Mouse (Mus musculus): ENCODE results near the gene Cyp2u1. TPM values are rescaled to one million over a fixed set of nuclear protein-coding genes. Genes with fewer than 3 reads are reported as not detected.

Cyp2u1 gene
- polyA plus RNA-seq, 1 experiment from 2014 or later: 1.5 TPM

GRCm38 (mm10) chr3:131326637-131327036 is 23.6 kb upstream of the Cyp2u1 start:
- ATAC-seq (no peak), DNase-seq (ENCODE audit: low spot score) (no peak)
- no peak overlapping the region for H3K4me2 ChIP-seq (replicated peaks; ENCODE audit: low read depth, low read length)
- H3K4me1 ChIP-seq (ENCODE audit: insufficient read depth, low read depth, low read length): no peaks in the 10 kb centered on the region; the same call in 1 of the 2 replicates
- no peaks in the 10 kb centered on the region for H3K36me3 ChIP-seq (ENCODE audit: insufficient read depth, low read length)
- H3K9me3 ChIP-seq (ENCODE audit: low read length): no peaks in the 10 kb centered on the region
- no peak for TF ChIP-seq EP300 (IDR thresholded peaks at IDR 0.05)
- TF ChIP-seq CTCF (IDR thresholded peaks at IDR 0.05): no peak
- no peaks in the 10 kb centered on the region for H3K27me3 ChIP-seq (replicated peaks; ENCODE audit: insufficient read depth, low read length)
- H3K27ac ChIP-seq (ENCODE audit: low read length): no peak overlapping the region
- 89% methylated on average over 4 of the region's 4 CpGs for WGBS
- no peak overlapping the region for H3K4me3 ChIP-seq (ENCODE audit: low read depth, low read length)
- no peak overlapping the region for H3K9ac ChIP-seq (replicated peaks; ENCODE audit: low read depth)

GRCm38 (mm10) chr3:131322081-131322815 is 19.2 kb upstream of the Cyp2u1 start:
- Histone ChIP-seq H3K27ac (ENCODE audit: low read length) (no peak overlapping the region), H3K9ac (replicated peaks; ENCODE audit: low read depth) (no peak overlapping the region), H3K36me3 (ENCODE audit: insufficient read depth, low read length) (no peaks in the 10 kb centered on the region), H3K4me2 (replicated peaks; ENCODE audit: low read depth, low read length) (no peak overlapping the region), H3K9me3 (ENCODE audit: low read length) (no peaks in the 10 kb centered on the region), H3K27me3 (replicated peaks; ENCODE audit: insufficient read depth, low read length) (no peaks in the 10 kb centered on the region), H3K4me3 (ENCODE audit: low read depth, low read length) (no peak overlapping the region), H3K4me1 (ENCODE audit: insufficient read depth, low read depth, low read length) (no peaks in the 10 kb centered on the region)
- 70% methylated on average over 14 of the region's 14 CpGs for WGBS
- TF ChIP-seq CTCF (IDR thresholded peaks at IDR 0.05) (no peak), EP300 (IDR thresholded peaks at IDR 0.05) (no peak)
- DNase-seq (ENCODE audit: low spot score) (no peak), ATAC-seq (no peak)

GRCm38 (mm10) chr3:131320184-131320583 is 17.2 kb upstream of the Cyp2u1 start:
- Histone ChIP-seq H3K4me2 (replicated peaks; ENCODE audit: low read depth, low read length) (no peak overlapping the region), H3K9ac (replicated peaks; ENCODE audit: low read depth) (no peak overlapping the region), H3K9me3 (ENCODE audit: low read length) (no peaks in the 10 kb centered on the region), H3K4me3 (ENCODE audit: low read depth, low read length) (no peak overlapping the region), H3K27ac (ENCODE audit: low read length) (no peak overlapping the region), H3K36me3 (ENCODE audit: insufficient read depth, low read length) (no peaks in the 10 kb centered on the region), H3K4me1 (ENCODE audit: insufficient read depth, low read depth, low read length) (no peaks in the 10 kb centered on the region), H3K27me3 (replicated peaks; ENCODE audit: insufficient read depth, low read length) (no peaks in the 10 kb centered on the region)
- WGBS: 6% methylated on average over 3 of the region's 3 CpGs
- ATAC-seq (peak; percentile 41), DNase-seq (ENCODE audit: low spot score) (peak; percentile 88)
- no peak for TF ChIP-seq EP300 (IDR thresholded peaks at IDR 0.05)
- TF ChIP-seq CTCF (IDR thresholded peaks at IDR 0.05): peak; percentile 93

DNA sequence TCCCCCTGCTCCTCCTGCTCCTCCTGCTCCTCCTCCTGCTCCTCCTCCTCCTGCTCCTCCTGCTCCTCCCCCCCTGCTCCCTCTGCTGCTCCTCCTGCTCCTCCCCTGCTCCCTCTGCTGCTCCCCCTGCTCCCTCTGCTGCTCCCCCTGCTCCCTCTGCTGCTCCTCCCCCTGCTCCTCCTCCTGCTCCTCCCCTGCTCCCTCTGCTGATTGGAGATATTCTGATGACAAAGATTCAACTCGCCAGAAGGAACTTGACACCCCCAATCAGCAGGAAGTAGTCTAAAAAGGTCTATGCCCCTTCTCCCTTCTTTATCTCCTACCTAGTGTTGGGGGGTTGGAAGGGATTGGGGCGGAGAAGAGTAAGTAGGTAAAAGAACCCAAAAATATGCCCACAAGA is 15.2 kb upstream of the Cyp2u1 start:
- WGBS: 47% methylated on average over 2 of the region's 2 CpGs
- Histone ChIP-seq H3K9me3 (ENCODE audit: low read length) (no peaks in the 10 kb centered on the region), H3K4me2 (replicated peaks; ENCODE audit: low read depth, low read length) (no peak overlapping the region), H3K27ac (ENCODE audit: low read length) (no peak overlapping the region), H3K9ac (replicated peaks; ENCODE audit: low read depth) (no peak overlapping the region), H3K36me3 (ENCODE audit: insufficient read depth, low read length) (no peaks in the 10 kb centered on the region), H3K4me3 (ENCODE audit: low read depth, low read length) (no peak overlapping the region), H3K4me1 (ENCODE audit: insufficient read depth, low read depth, low read length) (no peaks in the 10 kb centered on the region), H3K27me3 (replicated peaks; ENCODE audit: insufficient read depth, low read length) (no peaks in the 10 kb centered on the region)
- TF ChIP-seq EP300 (IDR thresholded peaks at IDR 0.05) (no peak), CTCF (IDR thresholded peaks at IDR 0.05) (no peak)
- DNase-seq (ENCODE audit: low spot score) (no peak), ATAC-seq (no peak)

GRCm38 (mm10) chr3:131317126-131317525 is 14.1 kb upstream of the Cyp2u1 start:
- H3K4me1 ChIP-seq (ENCODE audit: insufficient read depth, low read depth, low read length): no peaks in the 10 kb centered on the region
- no peaks in the 10 kb centered on the region for H3K9me3 ChIP-seq (ENCODE audit: low read length)
- peak; percentile 40; the same call in 1 of the 2 replicates for ATAC-seq
- H3K27me3 ChIP-seq (replicated peaks; ENCODE audit: insufficient read depth, low read length): no peaks in the 10 kb centered on the region
- 64% methylated on average over 1 of the region's 1 CpGs for WGBS
- DNase-seq (ENCODE audit: low spot score): peak; percentile 39
- H3K4me3 ChIP-seq (ENCODE audit: low read depth, low read length): no peak overlapping the region
- TF ChIP-seq CTCF (IDR thresholded peaks at IDR 0.05) (no peak), EP300 (IDR thresholded peaks at IDR 0.05) (0 out of 2 replicates have a peak, but pooled peaks have one; percentile 26)
- no peaks in the 10 kb centered on the region for H3K36me3 ChIP-seq (ENCODE audit: insufficient read depth, low read length)
- H3K9ac ChIP-seq (replicated peaks; ENCODE audit: low read depth): no peak overlapping the region
- H3K4me2 ChIP-seq (replicated peaks; ENCODE audit: low read depth, low read length): no peak overlapping the region
- no peak overlapping the region for H3K27ac ChIP-seq (ENCODE audit: low read length)

- DNase-seq (ENCODE audit: low spot score): no peak
- WGBS: 55% methylated on average over 4 of the region's 4 CpGs
These were observed 13.0 kb upstream of the Cyp2u1 start for GRCm38 (mm10) chr3:131315957-131316510.

More at GRCm38 (mm10) chr3:131315957-131316510, 13.0 kb upstream of the Cyp2u1 start:
- ATAC-seq: no peak
- Histone ChIP-seq H3K4me1 (ENCODE audit: insufficient read depth, low read depth, low read length) (no peaks in the 10 kb centered on the region), H3K9ac (replicated peaks; ENCODE audit: low read depth) (no peak overlapping the region), H3K4me3 (ENCODE audit: low read depth, low read length) (no peak overlapping the region), H3K4me2 (replicated peaks; ENCODE audit: low read depth, low read length) (no peak overlapping the region), H3K9me3 (ENCODE audit: low read length) (no peaks in the 10 kb centered on the region), H3K36me3 (ENCODE audit: insufficient read depth, low read length) (no peaks in the 10 kb centered on the region), H3K27ac (ENCODE audit: low read length) (no peak overlapping the region), H3K27me3 (replicated peaks; ENCODE audit: insufficient read depth, low read length) (no peaks in the 10 kb centered on the region)
- TF ChIP-seq EP300 (IDR thresholded peaks at IDR 0.05): no peak
- TF ChIP-seq CTCF (IDR thresholded peaks at IDR 0.05): no peak

All from lung, postnatal 0 days (tissue).